Mouse (Mus musculus) hindbrain, embryonic 11.5 days (tissue): ENCODE data around the gene Aurka. TPM values are rescaled to one million over a fixed set of nuclear protein-coding genes. Genes with fewer than 3 reads are reported as not detected.

Source experiments
- ATAC-seq: fragments of 200-750 bp; cut with Nextera tagmentation; 2 replicates; pipeline ENCODE4 v1.8.0; 2017; ENCODE audit warnings: mild to moderate bottlenecking, moderate TSS enrichment, moderate library complexity; ENCODE audit not compliant: low FRiP score
- DNase-seq: peaks from one replicate; pipeline ENCODE4 v3.0.0-alpha.2; 2015; ENCODE audit warnings: low spot score
- H3K27ac ChIP-seq: fragments of 300-500 bp; sonication (generic); 2 replicates; pipeline ENCODE4 v1.5.1; 2014; ENCODE audit warnings: mild to moderate bottlenecking, low read depth, low read length
- H3K27me3 ChIP-seq: fragments of 300-500 bp; sonication (generic); 2 replicates; pipeline ENCODE4 v1.6.1; 2014; ENCODE audit warnings: mild to moderate bottlenecking, low read length, moderate library complexity, mixed read lengths; ENCODE audit not compliant: control insufficient read depth, insufficient read depth
- H3K36me3 ChIP-seq: fragments of 300-500 bp; sonication (generic); 2 replicates; pipeline ENCODE4 v1.6.1; 2014; ENCODE audit warnings: mild to moderate bottlenecking, low read length, moderate library complexity, mixed read lengths; ENCODE audit not compliant: control insufficient read depth, insufficient read depth
- H3K4me1 ChIP-seq: fragments of 300-500 bp; sonication (generic); replicated peaks from 2 replicates; pipeline ENCODE4 v1.6.1; 2014; ENCODE audit warnings: low read length, mixed read lengths; ENCODE audit not compliant: control insufficient read depth, insufficient read depth
- H3K4me2 ChIP-seq: fragments of 300-500 bp; sonication (generic); replicated peaks from 2 replicates; pipeline ENCODE4 v1.6.1; 2014; ENCODE audit warnings: mild to moderate bottlenecking, low read depth, low read length
- H3K4me3 ChIP-seq: fragments of 300-500 bp; sonication (generic); 2 replicates; pipeline ENCODE4 v1.5.1; 2014; ENCODE audit warnings: low read depth, low read length
- H3K9ac ChIP-seq: fragments of 300-500 bp; sonication (generic); 2 replicates; pipeline ENCODE4 v1.6.1; 2014; ENCODE audit warnings: low read depth, low read length
- H3K9me3 ChIP-seq: fragments of 300-500 bp; sonication (generic); 2 replicates; pipeline ENCODE4 v1.6.1; 2016; ENCODE audit warnings: low read length; ENCODE audit not compliant: control insufficient read depth
- WGBS: fragments of 180-500 bp; shearing (Covaris S2); extraction: QIAGEN DNeasy Blood & Tissue Kit; methylation state at CpG from one replicate; pipeline ENCODE4 v1.1.7; 2014; 5-methylcytosine and 5-hydroxymethylcytosine counted together
- polyA plus RNA-seq: library from polyadenylated mRNA; unstranded; fragments of >200 nt; fragmentation: Nextera tagmentation; extraction: Ambion mirVana; gene quantifications from 2 replicates; pipeline ENCODE4 v1.2.1, GENCODE M21; 2014

Gene Aurka
- polyA plus RNA-seq, 1 experiment from 2014 or later = 142 TPM

DNA sequence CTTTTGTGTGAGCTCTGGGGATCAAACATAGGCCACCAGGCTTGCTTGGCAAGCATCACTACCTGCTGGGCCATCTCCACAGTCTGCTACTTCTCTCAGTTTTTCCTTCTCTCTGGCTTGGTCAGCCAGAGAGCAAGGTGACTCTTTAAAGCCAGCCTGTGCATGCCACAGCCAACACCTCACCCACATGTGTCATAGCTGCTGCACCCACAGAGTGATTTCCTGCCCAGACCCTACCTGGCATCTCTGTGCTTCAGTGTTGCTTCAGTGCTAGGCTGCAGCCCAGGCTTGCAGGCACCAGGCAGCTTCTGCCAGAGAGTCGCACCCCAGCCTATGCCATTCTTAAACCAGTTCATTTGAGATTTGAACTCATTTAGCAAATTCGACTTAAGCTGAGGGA, 37.2 kb upstream of the Aurka start:
- no peaks in the 10 kb centered on the region for H3K4me1 ChIP-seq
- 74% methylated on average over 2 of the region's 2 CpGs for WGBS
- no peak overlapping the region for H3K4me2 ChIP-seq

DNA sequence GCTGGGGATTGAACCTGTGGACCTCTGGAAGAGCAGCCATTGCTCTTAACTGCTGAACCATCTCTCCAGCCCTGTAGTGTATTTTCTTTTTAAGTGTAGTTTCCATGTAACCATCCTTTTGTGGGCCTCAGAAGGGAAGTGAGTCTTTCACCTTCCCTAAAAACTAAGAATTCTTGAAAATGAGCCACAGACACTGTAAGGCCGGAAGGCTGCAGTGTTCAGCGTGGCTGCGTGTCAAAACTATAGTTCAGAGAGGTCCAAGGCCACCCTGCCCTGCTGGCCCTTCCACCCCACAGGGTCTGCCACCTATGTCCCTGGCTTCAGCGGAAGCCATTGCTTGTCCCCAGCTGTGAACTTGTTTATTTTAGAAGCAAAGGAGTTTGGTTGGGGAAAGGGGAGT, 35.8 kb upstream of the Aurka start:
- Histone ChIP-seq H3K27me3 (no peaks in the 10 kb centered on the region), H3K4me2 (no peak overlapping the region), H3K4me3 (no peak overlapping the region), H3K27ac (no peak overlapping the region), H3K4me1 (no peaks in the 10 kb centered on the region), H3K9me3 (no peaks in the 10 kb centered on the region), H3K9ac (no peak overlapping the region), H3K36me3 (no peaks in the 10 kb centered on the region)
- DNase-seq = no peak
- 67% methylated on average over 4 of the region's 4 CpGs for WGBS
- ATAC-seq = no peak

More for the DNA sequence above, 37.2 kb upstream of the Aurka start:
- Histone ChIP-seq H3K36me3 (no peaks in the 10 kb centered on the region), H3K27me3 (no peaks in the 10 kb centered on the region), H3K9ac (no peak overlapping the region), H3K27ac (no peak overlapping the region), H3K9me3 (no peaks in the 10 kb centered on the region), H3K4me3 (no peak overlapping the region)
- no peak for ATAC-seq
- DNase-seq = no peak

DNA sequence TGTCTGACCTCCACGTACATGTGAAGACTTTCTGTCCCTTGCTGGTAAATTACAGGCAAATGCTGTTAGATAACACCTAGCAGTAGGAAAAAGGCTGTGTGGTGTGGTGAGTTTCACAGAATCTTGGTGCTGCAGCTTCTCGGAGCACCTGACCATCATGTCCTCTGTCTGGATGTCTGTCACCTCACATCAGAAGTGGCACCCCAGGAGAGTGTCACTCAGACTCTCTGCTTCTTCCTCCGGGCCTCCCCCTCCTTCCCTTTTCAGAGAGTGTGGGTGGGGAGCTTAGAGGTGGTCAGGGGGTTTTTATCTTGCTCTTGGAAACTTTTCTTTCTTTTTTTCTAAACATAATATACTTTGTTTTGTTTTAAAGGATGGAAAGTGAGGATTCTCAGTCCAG, 34.7 kb upstream of the Aurka start:
- Histone ChIP-seq H3K4me1 (no peaks in the 10 kb centered on the region), H3K27ac (no peak overlapping the region), H3K4me2 (no peak overlapping the region), H3K9me3 (no peaks in the 10 kb centered on the region), H3K27me3 (no peaks in the 10 kb centered on the region), H3K36me3 (no peaks in the 10 kb centered on the region), H3K9ac (no peak overlapping the region), H3K4me3 (no peak overlapping the region)
- 71% methylated on average over 3 of the region's 3 CpGs for WGBS
- ATAC-seq = no peak
- no peak for DNase-seq

DNA sequence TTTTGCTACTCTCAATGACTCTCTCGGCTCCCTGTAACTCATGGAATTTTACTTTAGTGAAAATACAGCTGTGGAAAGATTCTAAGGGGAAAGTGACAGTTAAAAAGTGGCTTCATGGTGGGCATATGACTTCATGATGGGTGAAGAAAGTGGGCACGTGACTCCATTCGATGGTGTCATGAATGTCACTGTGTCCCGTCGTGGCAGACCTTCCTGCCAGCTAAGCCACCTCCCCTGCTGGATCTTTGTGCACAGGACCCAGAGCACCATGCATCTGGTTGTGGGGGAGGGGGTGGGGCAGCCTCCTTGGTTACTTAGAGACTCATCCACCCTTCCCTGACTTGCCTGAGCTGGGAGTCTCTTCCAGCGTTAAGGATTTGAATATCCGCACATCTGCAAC, 33.9 kb upstream of the Aurka start:
- Histone ChIP-seq H3K4me2 (no peak overlapping the region), H3K9ac (no peak overlapping the region), H3K4me1 (no peaks in the 10 kb centered on the region), H3K27ac (no peak overlapping the region), H3K36me3 (no peaks in the 10 kb centered on the region), H3K9me3 (no peaks in the 10 kb centered on the region), H3K27me3 (no peaks in the 10 kb centered on the region), H3K4me3 (no peak overlapping the region)
- WGBS = 62% methylated on average over 7 of the region's 7 CpGs
- no peak for DNase-seq
- no peak for ATAC-seq

DNA sequence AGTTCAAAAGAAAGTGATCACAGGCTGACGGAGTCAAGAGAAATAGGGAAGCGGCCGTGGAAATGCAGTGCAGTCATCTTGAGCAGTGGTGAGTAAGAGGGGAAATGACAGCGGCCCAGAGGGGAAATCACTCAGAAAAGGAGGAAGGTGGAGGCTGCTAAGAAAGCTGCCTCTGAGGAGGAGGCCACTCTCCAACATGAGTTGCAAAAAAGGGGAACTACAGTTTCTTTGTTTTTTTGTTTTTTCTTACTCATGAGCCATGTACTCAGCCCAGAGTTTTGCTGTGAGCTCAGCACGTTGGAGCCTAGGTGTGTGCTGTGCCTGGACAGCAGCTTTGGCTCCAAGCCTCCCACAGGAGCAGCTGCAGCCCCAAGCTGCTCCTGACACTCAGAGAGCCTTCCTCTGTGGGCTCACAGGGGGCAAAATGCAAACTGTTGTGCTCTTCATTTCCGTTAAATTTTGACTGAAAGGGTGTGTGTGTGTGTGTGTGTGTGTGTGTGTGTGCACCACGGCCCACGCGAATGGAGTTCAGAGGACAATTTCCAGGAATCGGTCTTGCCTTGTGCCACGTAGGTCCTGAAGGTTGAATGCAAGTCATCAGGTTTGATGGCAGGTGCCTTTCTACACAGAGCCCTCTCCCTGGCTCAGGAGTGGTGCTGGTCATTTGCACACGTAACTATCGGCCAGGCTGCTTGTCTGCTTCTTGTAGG, 30.9 kb upstream of the Aurka start:
- Histone ChIP-seq H3K36me3 (no peaks in the 10 kb centered on the region), H3K4me2 (no peak overlapping the region), H3K27me3 (no peaks in the 10 kb centered on the region), H3K4me1 (no peaks in the 10 kb centered on the region), H3K9me3 (no peaks in the 10 kb centered on the region), H3K27ac (no peak overlapping the region), H3K4me3 (no peak overlapping the region), H3K9ac (no peak overlapping the region)
- WGBS = 77% methylated on average over 13 of the region's 13 CpGs
- ATAC-seq = no peak
- no peak for DNase-seq

DNA sequence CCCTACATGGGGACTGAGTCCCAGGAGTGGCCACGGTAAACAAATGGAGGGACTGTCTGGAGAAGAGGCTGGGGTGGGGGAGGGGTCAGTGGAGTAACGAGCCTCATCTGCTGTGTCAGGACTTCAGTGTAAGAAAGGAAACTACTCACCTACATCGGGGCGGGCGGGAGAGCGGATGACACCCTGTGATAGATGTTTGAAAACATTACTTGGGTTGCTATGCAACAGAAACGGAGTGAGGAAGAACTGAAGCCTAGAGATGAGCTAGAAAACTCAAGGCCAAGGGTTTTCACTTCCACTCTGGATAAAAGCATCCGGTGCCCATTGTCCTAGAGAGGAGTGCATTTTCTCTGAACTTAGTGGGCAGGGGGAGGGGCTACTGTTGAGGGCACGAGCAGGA, 29.6 kb upstream of the Aurka start:
- Histone ChIP-seq H3K4me1 (no peaks in the 10 kb centered on the region), H3K4me2 (no peak overlapping the region), H3K27me3 (no peaks in the 10 kb centered on the region), H3K9me3 (no peaks in the 10 kb centered on the region), H3K36me3 (no peaks in the 10 kb centered on the region), H3K27ac (no peak overlapping the region), H3K4me3 (no peak overlapping the region), H3K9ac (no peak overlapping the region)
- peak; percentile 29 for DNase-seq
- ATAC-seq = peak; percentile 35; the same call in 1 of the 2 replicates
- 39% methylated on average over 9 of the region's 9 CpGs for WGBS

DNA sequence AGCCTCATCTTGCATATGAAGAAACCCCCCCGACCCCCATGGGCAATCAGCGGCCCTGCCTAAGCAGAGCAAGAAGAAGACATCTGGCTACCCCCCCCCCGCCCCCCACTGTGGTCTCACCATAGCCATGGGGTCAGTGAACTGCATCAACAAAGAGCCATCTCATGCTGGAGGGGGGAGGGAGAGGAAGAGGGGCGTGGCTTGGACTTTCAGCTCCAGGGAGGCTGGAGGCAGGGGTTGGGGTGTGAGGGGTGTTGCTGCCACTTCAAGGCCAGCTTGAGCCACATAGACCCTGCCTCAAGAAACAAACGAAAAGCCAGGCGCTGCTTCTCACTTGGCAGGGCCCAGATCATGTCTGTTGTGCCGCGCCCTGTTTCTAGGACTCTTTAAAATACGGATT, 25.6 kb upstream of the Aurka start:
- Histone ChIP-seq H3K4me3 (no peak overlapping the region), H3K9ac (no peak overlapping the region), H3K4me1 (no peaks in the 10 kb centered on the region), H3K9me3 (no peaks in the 10 kb centered on the region), H3K27me3 (no peaks in the 10 kb centered on the region), H3K27ac (no peak overlapping the region), H3K4me2 (no peak overlapping the region), H3K36me3 (no peaks in the 10 kb centered on the region)
- 33% methylated on average over 9 of the region's 9 CpGs for WGBS
- ATAC-seq (no peak), DNase-seq (no peak)

DNA sequence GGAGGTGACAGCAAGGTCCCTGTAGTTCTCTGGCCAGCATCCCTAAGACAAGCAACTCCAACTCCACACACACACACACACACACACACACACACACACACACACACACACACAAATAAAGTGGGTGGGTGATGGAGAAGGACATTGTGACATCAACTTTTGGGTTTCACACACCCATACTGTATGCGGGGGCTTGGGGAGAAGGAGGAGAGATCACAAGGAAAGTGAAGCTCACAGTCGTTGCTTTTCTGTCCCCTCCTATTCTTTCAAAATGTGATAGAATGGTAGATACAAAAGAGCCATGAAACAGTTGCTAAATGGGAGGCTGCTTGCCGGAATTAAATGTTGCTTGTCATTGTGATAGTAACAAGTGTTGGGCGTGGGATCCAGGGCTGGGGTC, 24.3 kb upstream of the Aurka start:
- no peaks in the 10 kb centered on the region for H3K27me3 ChIP-seq
- no peak for DNase-seq
- H3K9me3 ChIP-seq = no peaks in the 10 kb centered on the region
- no peak overlapping the region for H3K4me2 ChIP-seq
- no peak overlapping the region for H3K27ac ChIP-seq
- no peak overlapping the region for H3K4me3 ChIP-seq
- H3K36me3 ChIP-seq = no peaks in the 10 kb centered on the region
- H3K4me1 ChIP-seq = no peaks in the 10 kb centered on the region
- no peak for ATAC-seq
- 77% methylated on average over 4 of the region's 4 CpGs for WGBS
- H3K9ac ChIP-seq = no peak overlapping the region

DNA sequence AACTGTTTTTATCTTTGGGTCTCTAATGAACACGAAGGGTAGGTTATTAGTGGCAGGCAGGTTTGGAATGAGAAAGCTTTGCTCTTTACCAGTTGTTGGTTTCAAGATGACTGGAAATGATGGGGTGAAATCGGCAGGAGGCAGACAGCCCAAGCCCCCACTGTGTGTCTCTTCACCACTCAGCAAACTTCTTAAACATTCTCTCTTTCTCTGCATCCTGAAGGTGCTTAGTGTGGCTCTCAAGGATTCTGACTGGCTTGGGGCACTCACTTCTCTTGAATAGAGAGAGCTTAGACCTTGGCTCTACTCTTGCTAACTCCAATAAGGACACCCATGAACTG, 23.7 kb upstream of the Aurka start:
- H3K4me2 ChIP-seq = no peak overlapping the region
- 68% methylated on average over 2 of the region's 2 CpGs for WGBS
- no peaks in the 10 kb centered on the region for H3K9me3 ChIP-seq
- ATAC-seq (no peak), DNase-seq (no peak)
- H3K27ac ChIP-seq = no peak overlapping the region
- H3K36me3 ChIP-seq = no peaks in the 10 kb centered on the region
- H3K27me3 ChIP-seq = no peaks in the 10 kb centered on the region
- no peak overlapping the region for H3K4me3 ChIP-seq
- H3K4me1 ChIP-seq = no peaks in the 10 kb centered on the region
- no peak overlapping the region for H3K9ac ChIP-seq
